Mouse (Mus musculus) common myeloid progenitor, adult 5-6 weeks (primary cell): Measurements from ENCODE around the gene Kidins220. TPM values are rescaled to one million over a fixed set of nuclear protein-coding genes. Genes with fewer than 3 reads are reported as not detected.

Source experiments
- ATAC-seq: replicated peaks from 2 replicates; pipeline ENCODE4 v1.8.0; 2016; ENCODE audit warnings: low read depth, mild to moderate bottlenecking, moderate TSS enrichment, inconsistent platforms; ENCODE audit not compliant: poor library complexity, severe bottlenecking
- total RNA-seq: library from RNA; stranded (forward); fragments of 200-1000, 187-1606 nt; gene quantifications from 2 replicates; pipeline ENCODE4 v1.2.3, GENCODE M21; 2017

Kidins220 gene
- total RNA-seq, 1 experiment from 2014 or later = 66.0 TPM

GRCm38 (mm10) chr12:25083260-25084178 lies 108.8 kb downstream of the Kidins220 start:
- no peak for ATAC-seq

DNA sequence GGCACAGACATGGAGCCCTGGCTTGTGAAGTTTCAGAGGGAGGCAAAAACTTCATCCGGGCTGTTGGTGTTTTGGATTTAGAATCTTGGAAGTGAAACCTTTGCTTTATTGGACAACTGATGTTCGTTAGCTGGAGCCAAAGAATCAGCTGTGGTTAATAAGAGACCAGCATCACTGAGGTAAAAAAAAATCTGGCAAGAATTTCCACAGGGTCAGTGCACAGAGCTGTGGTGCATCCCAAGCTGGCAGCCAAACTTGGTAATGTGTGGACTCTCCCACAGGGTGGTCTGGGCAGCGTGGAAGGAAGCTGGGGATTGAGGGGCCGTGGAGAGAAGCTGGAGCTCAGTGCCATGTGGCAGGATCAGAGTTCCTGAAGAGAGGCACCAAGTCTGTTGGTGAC lies 112.2 kb downstream of the Kidins220 start:
- ATAC-seq = no peak

DNA sequence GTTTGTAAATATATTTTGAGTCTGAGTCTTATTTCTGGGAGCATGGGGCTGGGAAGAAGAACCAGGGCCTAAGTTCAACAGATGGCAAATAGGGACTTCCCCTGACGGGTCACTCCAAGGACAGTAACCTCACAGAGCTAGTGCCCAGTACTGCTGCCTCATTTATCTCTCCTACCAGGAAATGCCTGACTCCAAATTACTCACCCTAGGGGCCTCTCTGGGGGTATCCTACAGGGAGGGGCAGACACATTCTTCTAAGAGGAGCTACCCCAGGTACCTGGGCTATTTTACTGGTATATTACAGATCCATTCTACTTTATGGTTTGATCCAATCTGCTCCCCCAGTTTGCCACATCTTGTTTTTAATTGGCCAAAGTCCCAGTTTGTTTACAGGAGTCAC lies 114.7 kb downstream of the Kidins220 start:
- no peak for ATAC-seq

- ATAC-seq = peak; percentile 57
Observed at GRCm38 (mm10) chr12:25092027-25092704, 117.4 kb downstream of the Kidins220 start.

DNA sequence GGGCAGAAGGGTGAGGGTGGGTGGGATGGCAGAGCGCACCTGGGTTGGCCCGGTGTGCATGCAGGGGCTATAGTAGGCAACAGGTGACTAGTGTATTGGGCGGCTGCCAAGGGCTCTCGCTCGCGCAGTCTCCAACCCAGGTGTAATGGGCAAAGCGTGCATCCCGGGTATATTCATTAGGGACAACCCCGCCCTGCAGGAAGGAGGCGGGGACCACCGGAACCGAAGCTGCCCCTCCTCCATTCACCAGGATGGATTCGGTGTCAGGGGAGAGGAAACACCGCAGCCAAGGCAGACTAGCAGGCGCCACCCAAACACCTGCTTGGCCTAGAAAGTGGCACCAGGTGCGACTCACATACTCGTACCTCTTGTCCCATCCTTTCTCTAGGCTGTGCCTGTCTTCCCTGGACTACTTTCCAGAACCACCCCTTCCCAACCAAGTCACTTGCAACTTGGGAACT lies 118.1 kb downstream of the Kidins220 start:
- ATAC-seq = no peak

- no peak for ATAC-seq
Observed at GRCm38 (mm10) chr12:25093241-25093774, 118.6 kb downstream of the Kidins220 start.

GRCm38 (mm10) chr12:25094621-25095521 lies 120.1 kb downstream of the Kidins220 start:
- ATAC-seq = no peak

GRCm38 (mm10) chr12:25095538-25095937 lies 120.8 kb downstream of the Kidins220 start:
- ATAC-seq = no peak

DNA sequence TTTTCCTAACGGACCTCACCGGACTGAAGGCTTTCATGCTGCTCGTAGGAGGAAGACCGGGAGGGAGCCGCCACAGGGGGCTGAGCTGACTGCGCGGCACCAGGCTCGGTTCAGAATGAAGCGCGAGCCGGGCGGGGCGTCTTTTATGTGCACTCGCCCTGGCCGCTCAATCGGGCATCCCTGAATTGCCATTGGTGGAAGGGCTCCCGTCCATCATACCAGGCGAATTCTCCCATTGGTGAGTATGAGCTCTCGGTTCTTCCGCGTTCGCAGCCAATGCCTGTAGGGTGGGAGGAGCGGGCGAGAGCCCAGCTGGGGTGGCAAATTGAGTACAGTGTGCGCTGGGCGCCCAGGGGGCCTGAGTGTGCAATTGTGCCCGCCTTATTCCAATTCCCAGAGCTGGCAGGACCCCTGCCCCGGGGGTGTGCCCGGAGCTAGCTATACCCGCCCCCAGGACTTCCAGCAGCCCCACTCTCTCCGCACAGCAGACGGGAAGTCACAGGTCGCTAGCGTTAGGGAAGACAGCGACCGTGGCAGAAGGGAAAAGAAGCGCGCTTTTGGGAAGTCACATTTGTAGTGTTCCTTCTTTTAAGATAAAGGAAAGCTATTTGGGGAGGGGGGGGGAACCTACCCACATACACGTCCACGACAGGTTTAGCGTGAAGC lies 121.4 kb downstream of the Kidins220 start:
- peak; percentile 85 for ATAC-seq

DNA sequence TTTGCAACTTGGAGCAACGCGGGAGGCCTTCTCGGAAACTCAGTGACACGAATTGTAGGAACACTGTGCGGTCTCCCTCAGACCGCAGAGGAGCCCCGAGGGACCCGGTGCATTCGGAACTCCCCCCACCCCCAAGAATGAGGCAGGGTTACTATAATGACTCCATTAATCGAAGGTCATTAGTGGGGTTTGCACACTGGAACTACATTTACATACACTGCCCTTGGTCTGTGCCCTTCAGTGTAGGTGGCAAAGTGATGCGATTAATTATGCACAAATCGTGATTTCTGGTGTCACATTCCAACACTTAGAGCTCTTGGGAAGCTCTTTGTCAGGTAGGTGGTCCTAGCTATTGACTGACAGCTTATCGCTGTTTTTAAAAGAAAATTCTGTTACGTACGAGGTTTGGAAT lies 121.9 kb downstream of the Kidins220 start:
- ATAC-seq = 0 out of 2 replicates have a peak, but pooled peaks have one; percentile 0

DNA sequence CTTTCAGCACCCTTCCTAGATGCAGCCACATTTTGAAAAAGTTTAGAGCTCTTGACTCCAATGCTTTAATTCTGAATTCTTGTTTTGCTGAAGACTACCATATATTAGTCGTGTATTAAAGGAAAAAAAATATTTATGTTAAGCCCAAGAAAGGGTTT lies 122.2 kb downstream of the Kidins220 start, which contains the start of gene Id2:
TSS of gene Id2 (minus strand) at position 89 of the 158 bp plus-strand sequence.
- ATAC-seq = no peak

DNA sequence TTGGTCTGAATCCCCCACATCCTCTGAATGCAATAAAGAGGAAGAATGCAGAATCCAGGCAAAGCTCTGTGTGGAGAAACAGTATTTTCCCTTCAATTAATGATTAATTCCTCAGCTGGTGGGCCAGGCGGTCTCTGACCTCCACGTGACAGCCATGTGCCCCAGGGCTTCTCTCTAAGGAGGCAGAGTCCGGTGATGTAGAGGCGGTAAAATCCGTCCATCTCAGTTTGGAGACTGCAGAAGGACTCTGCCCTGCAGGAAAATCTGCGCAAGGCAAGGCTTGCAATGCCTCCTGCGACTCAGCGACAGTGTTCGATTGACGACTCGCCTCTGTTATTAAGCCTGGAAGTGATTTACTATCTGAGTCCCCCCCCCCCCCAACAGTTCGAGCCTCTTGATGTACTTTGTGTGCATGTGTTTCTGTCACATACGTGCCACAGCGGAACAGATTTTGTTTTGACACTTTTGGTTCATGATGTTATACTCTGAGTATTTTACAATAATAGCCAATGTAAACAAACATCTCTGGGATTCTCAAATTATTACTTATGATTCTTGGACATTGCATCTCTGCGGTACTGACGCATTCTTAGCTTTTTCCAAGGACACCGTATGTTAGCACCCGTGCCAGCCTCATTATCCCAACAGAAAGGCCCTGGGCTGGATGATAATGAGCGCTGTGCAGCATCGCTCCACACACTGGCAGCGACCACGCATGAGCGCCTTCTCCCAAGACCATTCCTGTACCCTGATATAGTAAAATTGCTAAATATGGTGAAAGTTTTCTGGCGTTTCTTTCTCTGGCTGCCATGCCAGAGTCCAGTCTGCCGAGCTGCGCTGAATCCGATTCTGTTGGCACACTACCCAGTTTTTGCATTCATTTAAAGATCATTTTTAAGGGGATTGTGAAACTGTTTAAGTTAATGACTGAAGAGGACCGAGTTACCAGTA lies 122.8 kb downstream of the Kidins220 start:
- ATAC-seq = no peak

GRCm38 (mm10) chr12:25098161-25098550 lies 123.4 kb downstream of the Kidins220 start:
- no peak for ATAC-seq

DNA sequence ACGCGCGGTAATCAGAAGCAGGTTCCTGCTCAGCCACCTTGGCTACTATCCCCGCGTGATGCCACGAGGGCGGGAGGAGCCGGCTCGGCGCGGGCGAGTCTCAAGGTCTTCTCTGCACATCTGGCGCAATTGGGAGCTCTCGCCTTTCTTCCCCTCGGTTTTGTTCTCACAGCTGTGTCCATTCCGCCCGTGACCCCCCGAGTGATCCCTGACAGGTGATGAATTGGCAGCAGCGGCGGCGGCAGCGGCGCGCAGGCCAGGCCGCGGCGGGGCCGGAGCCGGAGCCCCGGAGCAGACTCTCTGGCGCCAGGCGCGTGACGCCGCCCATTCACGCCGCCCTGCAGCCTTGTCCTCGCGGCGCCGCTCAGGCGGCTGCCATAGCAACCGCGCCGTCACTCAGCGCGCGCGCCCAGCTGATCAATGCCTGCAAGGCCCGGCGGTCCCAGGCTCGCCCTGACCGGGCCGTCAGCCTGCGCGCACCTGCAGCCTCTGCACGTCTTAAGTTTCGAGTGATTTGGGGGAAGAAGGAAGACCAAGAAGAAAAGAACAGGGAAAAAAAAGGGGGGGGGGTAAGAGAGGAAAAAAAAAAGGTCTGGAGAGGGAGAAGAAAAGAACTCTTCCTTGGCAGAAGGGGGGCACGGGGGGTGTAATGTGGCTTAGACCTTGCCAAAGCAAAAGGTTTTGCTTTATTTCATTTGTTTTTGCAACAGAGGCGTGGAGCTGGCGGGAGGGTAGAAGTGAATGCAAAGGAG lies 124.0 kb downstream of the Kidins220 start:
- peak; percentile 23; the same call in 1 of the 2 replicates for ATAC-seq

GRCm38 (mm10) chr12:25099313-25099562 lies 124.5 kb downstream of the Kidins220 start:
- no peak for ATAC-seq

DNA sequence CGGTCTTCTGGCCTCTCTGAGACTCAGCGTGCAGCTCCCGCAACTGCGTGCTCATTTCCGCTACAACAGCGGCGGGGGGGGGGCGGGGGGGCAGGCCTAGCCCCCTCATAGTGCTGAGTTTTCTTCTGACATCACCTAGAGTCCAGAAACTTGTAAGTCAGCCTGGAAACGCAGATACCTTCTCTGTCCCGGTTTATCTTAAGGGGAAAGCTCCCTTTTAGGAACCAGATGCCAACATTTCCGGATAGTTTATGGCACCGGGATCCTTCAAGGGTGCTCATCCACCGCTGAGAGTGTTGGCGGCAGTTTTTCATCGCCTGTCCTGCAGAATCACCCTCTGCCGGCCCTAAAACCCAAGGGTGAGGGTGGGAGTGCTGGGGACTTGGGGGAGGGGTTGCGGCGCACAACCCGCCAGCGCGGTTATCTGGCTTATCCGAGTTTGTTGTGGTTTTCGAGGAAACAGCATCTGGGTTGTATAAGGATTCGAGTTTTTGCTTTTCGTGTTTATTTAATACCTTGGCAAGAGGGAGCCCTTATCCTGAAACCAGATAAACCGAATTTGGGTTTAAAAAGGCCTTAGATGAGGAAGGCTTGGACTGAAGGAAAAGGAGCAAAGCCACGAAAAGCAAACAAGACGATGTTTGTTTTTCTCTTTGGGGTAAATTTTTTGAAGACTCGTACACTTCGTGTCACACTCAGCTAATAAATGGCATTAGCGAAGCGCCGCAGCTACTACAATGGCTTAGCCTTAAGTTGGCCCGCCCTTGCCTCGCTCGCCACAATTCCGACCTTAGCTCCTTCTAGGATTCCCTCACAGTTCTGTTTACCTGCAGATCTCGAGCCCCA lies 125.1 kb downstream of the Kidins220 start:
- no peak for ATAC-seq
